Mouse (Mus musculus): ENCODE data around the gene Akap8. TPM values are rescaled to one million over a fixed set of nuclear protein-coding genes. Genes with fewer than 3 reads are reported as not detected.

The Akap8 gene
- total RNA-seq, 1 experiment: 156 TPM

DNA sequence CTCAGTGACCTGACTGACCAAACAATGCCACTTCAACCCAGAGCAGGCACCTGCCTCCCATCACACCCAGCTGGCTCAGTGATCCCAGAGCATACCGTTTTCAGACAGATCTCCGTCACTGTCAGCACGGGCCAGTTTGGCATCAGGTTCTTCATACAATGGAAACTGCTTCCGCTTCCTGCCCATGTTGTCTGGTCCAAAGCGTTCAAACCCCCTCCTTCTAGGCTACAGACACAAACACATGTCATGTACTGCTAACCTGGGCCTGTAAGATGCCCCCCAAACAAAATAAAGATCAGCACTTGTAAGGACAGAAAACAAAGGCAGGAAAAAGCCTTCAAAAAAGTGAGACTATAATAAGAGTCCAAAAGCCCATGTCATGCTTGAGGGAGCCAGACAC, 5.5 kb downstream of the Akap8 start:
- no peaks in the 10 kb centered on the region for H3K9me3 ChIP-seq (ENCODE audit: control insufficient read depth, insufficient read depth, low read depth, low read length)
- no peak for DNase-seq (ENCODE audit: low read depth, low spot score)
- peaks cover 2 to 4% of the 10 kb centered on the region in 2 experiments; a peak in 1 of 4 replicates for H3K4me1 ChIP-seq (ENCODE audit: control insufficient read depth in 2 of 2, insufficient read depth in 2 of 2, low read length in 2 of 2, poor library complexity in 1 of 2)
- H3K36me3 ChIP-seq (ENCODE audit: control insufficient read depth, insufficient read depth, low read length, poor library complexity, severe bottlenecking): peaks cover 68% of the 10 kb centered on the region
- H3K4me3 ChIP-seq (ENCODE audit: insufficient read depth in 1 of 2, low read depth in 1 of 2, low read length in 2 of 2, poor library complexity in 1 of 2, severe bottlenecking in 1 of 2): no peak overlapping the region
- in situ Hi-C loops (cut with MboI; ENCODE audit: low sequenced_read_pairs in 2 of 2, unreplicated experiment in 2 of 2): no loop called here
- H3K9ac ChIP-seq (ENCODE audit: insufficient read depth, low read depth, low read length, poor library complexity, severe bottlenecking): no peak overlapping the region
- TF ChIP-seq CHD2 (IDR thresholded peaks at IDR 0.05; ENCODE audit: low read depth, low read length) (no peak), MAFK (IDR thresholded peaks at IDR 0.05; ENCODE audit: insufficient read depth, low read depth, low read length) (no peak), ZNF384 (IDR thresholded peaks at IDR 0.05; ENCODE audit: low read depth, low read length) (no peak), ZC3H11A (IDR thresholded peaks at IDR 0.05; ENCODE audit: borderline replicate concordance, low read depth, low read length) (no peak), HCFC1 (IDR thresholded peaks at IDR 0.05; ENCODE audit: borderline replicate concordance, insufficient read depth, low read length) (no peak)
- H3K27ac ChIP-seq (ENCODE audit: insufficient read depth, low read depth, low read length, poor library complexity, severe bottlenecking): no peak overlapping the region

GRCm38 (mm10) chr17:32313892-32314291, 7.1 kb downstream of the Akap8 start:
- Histone ChIP-seq H3K9me3 (ENCODE audit: control insufficient read depth, insufficient read depth, low read depth, low read length) (no peaks in the 10 kb centered on the region), H3K4me1 (ENCODE audit: control insufficient read depth in 2 of 2, insufficient read depth in 2 of 2, low read length in 2 of 2, poor library complexity in 1 of 2) (peaks cover 2% of the 10 kb centered on the region in 2 experiments; a peak in 1 of 4 replicates), H3K36me3 (ENCODE audit: control insufficient read depth, insufficient read depth, low read length, poor library complexity, severe bottlenecking) (peaks cover 84% of the 10 kb centered on the region), H3K9ac (ENCODE audit: insufficient read depth, low read depth, low read length, poor library complexity, severe bottlenecking) (no peak overlapping the region), H3K27ac (ENCODE audit: insufficient read depth, low read depth, low read length, poor library complexity, severe bottlenecking) (no peak overlapping the region), H3K4me3 (ENCODE audit: insufficient read depth in 1 of 2, low read depth in 1 of 2, low read length in 2 of 2, poor library complexity in 1 of 2, severe bottlenecking in 1 of 2) (no peak overlapping the region)
- in situ Hi-C loops (cut with MboI; ENCODE audit: low sequenced_read_pairs in 2 of 2, unreplicated experiment in 2 of 2): no loop called here
- TF ChIP-seq ZNF384 (IDR thresholded peaks at IDR 0.05; ENCODE audit: low read depth, low read length) (no peak), MAFK (IDR thresholded peaks at IDR 0.05; ENCODE audit: insufficient read depth, low read depth, low read length) (no peak), ZC3H11A (IDR thresholded peaks at IDR 0.05; ENCODE audit: borderline replicate concordance, low read depth, low read length) (no peak), HCFC1 (IDR thresholded peaks at IDR 0.05; ENCODE audit: borderline replicate concordance, insufficient read depth, low read length) (no peak)
- no peak for DNase-seq (ENCODE audit: low read depth, low spot score)

GRCm38 (mm10) chr17:32312801-32313200, 8.2 kb downstream of the Akap8 start:
- H3K36me3 ChIP-seq (ENCODE audit: control insufficient read depth, insufficient read depth, low read length, poor library complexity, severe bottlenecking): peaks cover 90% of the 10 kb centered on the region
- DNase-seq (ENCODE audit: low read depth, low spot score): no peak
- H3K27ac ChIP-seq (ENCODE audit: insufficient read depth, low read depth, low read length, poor library complexity, severe bottlenecking): no peak overlapping the region
- H3K4me3 ChIP-seq (ENCODE audit: insufficient read depth in 1 of 2, low read depth in 1 of 2, low read length in 2 of 2, poor library complexity in 1 of 2, severe bottlenecking in 1 of 2): no peak overlapping the region
- H3K9ac ChIP-seq (ENCODE audit: insufficient read depth, low read depth, low read length, poor library complexity, severe bottlenecking): no peak overlapping the region
- in situ Hi-C loops (cut with MboI; ENCODE audit: low sequenced_read_pairs in 2 of 2, unreplicated experiment in 2 of 2): no loop called here
- 0 out of 4 replicates have a peak, but pooled peaks cover 0 to 2% of the 10 kb centered on the region in 2 experiments for H3K4me1 ChIP-seq (ENCODE audit: control insufficient read depth in 2 of 2, insufficient read depth in 2 of 2, low read length in 2 of 2, poor library complexity in 1 of 2)
- TF ChIP-seq HCFC1 (IDR thresholded peaks at IDR 0.05; ENCODE audit: borderline replicate concordance, insufficient read depth, low read length) (no peak), ZNF384 (IDR thresholded peaks at IDR 0.05; ENCODE audit: low read depth, low read length) (no peak), CHD2 (IDR thresholded peaks at IDR 0.05; ENCODE audit: low read depth, low read length) (no peak), MAFK (IDR thresholded peaks at IDR 0.05; ENCODE audit: insufficient read depth, low read depth, low read length) (no peak), ZC3H11A (IDR thresholded peaks at IDR 0.05; ENCODE audit: borderline replicate concordance, low read depth, low read length) (no peak)
- no peaks in the 10 kb centered on the region for H3K9me3 ChIP-seq (ENCODE audit: control insufficient read depth, insufficient read depth, low read depth, low read length)

DNA sequence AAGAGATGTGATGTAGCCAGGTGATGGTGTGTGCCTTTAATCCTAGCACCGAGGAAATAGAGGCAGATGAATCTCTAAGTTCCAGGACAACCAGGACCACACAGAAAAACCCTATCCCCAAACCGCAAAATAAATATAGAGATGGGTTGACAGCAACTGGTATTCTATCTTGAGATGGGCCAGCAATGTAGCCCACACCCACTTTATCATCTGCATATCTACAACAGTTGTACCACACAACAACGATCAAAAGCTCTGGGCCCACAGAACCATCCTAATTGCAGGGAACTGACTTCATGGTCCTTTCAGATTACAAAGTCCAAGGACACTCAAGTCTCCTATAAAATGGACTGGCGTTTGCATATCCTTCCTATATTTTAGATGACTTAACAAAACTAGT, 13.1 kb downstream of the Akap8 start:
- no peak overlapping the region for H3K9ac ChIP-seq (ENCODE audit: insufficient read depth, low read depth, low read length, poor library complexity, severe bottlenecking)
- no peak overlapping the region for H3K27ac ChIP-seq (ENCODE audit: insufficient read depth, low read depth, low read length, poor library complexity, severe bottlenecking)
- no peak for DNase-seq (ENCODE audit: low read depth, low spot score)
- H3K9me3 ChIP-seq (ENCODE audit: control insufficient read depth, insufficient read depth, low read depth, low read length): no peaks in the 10 kb centered on the region
- no peaks in the 10 kb centered on the region for H3K4me1 ChIP-seq (ENCODE audit: control insufficient read depth in 2 of 2, insufficient read depth in 2 of 2, low read length in 2 of 2, poor library complexity in 1 of 2)
- peaks cover 74% of the 10 kb centered on the region for H3K36me3 ChIP-seq (ENCODE audit: control insufficient read depth, insufficient read depth, low read length, poor library complexity, severe bottlenecking)
- TF ChIP-seq HCFC1 (IDR thresholded peaks at IDR 0.05; ENCODE audit: borderline replicate concordance, insufficient read depth, low read length) (no peak), ZNF384 (IDR thresholded peaks at IDR 0.05; ENCODE audit: low read depth, low read length) (no peak), ZC3H11A (IDR thresholded peaks at IDR 0.05; ENCODE audit: borderline replicate concordance, low read depth, low read length) (no peak), CHD2 (IDR thresholded peaks at IDR 0.05; ENCODE audit: low read depth, low read length) (no peak), MAFK (IDR thresholded peaks at IDR 0.05; ENCODE audit: insufficient read depth, low read depth, low read length) (no peak)
- no peak overlapping the region for H3K4me3 ChIP-seq (ENCODE audit: insufficient read depth in 1 of 2, low read depth in 1 of 2, low read length in 2 of 2, poor library complexity in 1 of 2, severe bottlenecking in 1 of 2)
- in situ Hi-C loops (cut with MboI; ENCODE audit: low sequenced_read_pairs in 2 of 2, unreplicated experiment in 2 of 2): no loop called here

GRCm38 (mm10) chr17:32298125-32298524, 22.9 kb downstream of the Akap8 start:
- Histone ChIP-seq H3K27ac (ENCODE audit: insufficient read depth, low read depth, low read length, poor library complexity, severe bottlenecking) (no peak overlapping the region), H3K36me3 (ENCODE audit: control insufficient read depth, insufficient read depth, low read length, poor library complexity, severe bottlenecking) (no peaks in the 10 kb centered on the region), H3K4me1 (ENCODE audit: control insufficient read depth in 2 of 2, insufficient read depth in 2 of 2, low read length in 2 of 2, poor library complexity in 1 of 2) (peaks cover 2 to 3% of the 10 kb centered on the region in 2 experiments; a peak in 3 of 4 replicates), H3K9ac (ENCODE audit: insufficient read depth, low read depth, low read length, poor library complexity, severe bottlenecking) (no peak overlapping the region), H3K4me3 (ENCODE audit: insufficient read depth in 1 of 2, low read depth in 1 of 2, low read length in 2 of 2, poor library complexity in 1 of 2, severe bottlenecking in 1 of 2) (no peak overlapping the region), H3K9me3 (ENCODE audit: control insufficient read depth, insufficient read depth, low read depth, low read length) (no peaks in the 10 kb centered on the region)
- TF ChIP-seq HCFC1 (IDR thresholded peaks at IDR 0.05; ENCODE audit: borderline replicate concordance, insufficient read depth, low read length): no peak
- TF ChIP-seq MAFK (IDR thresholded peaks at IDR 0.05; ENCODE audit: insufficient read depth, low read depth, low read length): no peak
- TF ChIP-seq ZNF384 (IDR thresholded peaks at IDR 0.05; ENCODE audit: low read depth, low read length): no peak
- TF ChIP-seq ZC3H11A (IDR thresholded peaks at IDR 0.05; ENCODE audit: borderline replicate concordance, low read depth, low read length): no peak
- no peak for TF ChIP-seq CHD2 (IDR thresholded peaks at IDR 0.05; ENCODE audit: low read depth, low read length)
- in situ Hi-C loops (cut with MboI; ENCODE audit: low sequenced_read_pairs in 2 of 2, unreplicated experiment in 2 of 2): no loop called here
- no peak for DNase-seq (ENCODE audit: low read depth, low spot score)
